Mouse (Mus musculus): ENCODE results near the gene Tmem186.

Gene Tmem186

GRCm38 (mm10) chr16:8612214-8613005 lies 25.1 kb downstream of the Tmem186 start:
- no peak for DNase-seq (ENCODE audit: low spot score in 2 of 2)

- DNase-seq (ENCODE audit: low spot score in 2 of 2): no peak
Observed at GRCm38 (mm10) chr16:8610397-8610796, 27.1 kb downstream of the Tmem186 start.

- DNase-seq (ENCODE audit: low spot score in 2 of 2): no peak
Observed at GRCm38 (mm10) chr16:8603789-8604188, 33.7 kb downstream of the Tmem186 start.

- DNase-seq (ENCODE audit: low spot score in 2 of 2): no peak
Observed at GRCm38 (mm10) chr16:8597516-8597915, 40.0 kb downstream of the Tmem186 start.

- peak; percentile 35 to 42 for DNase-seq (ENCODE audit: low spot score in 2 of 2)
Observed at GRCm38 (mm10) chr16:8596336-8596735, 41.2 kb downstream of the Tmem186 start.

- DNase-seq (ENCODE audit: low spot score in 2 of 2): peak; percentile 70 to 85
Observed at GRCm38 (mm10) chr16:8595411-8595810, 42.1 kb downstream of the Tmem186 start.

- no peak for DNase-seq (ENCODE audit: low spot score in 2 of 2)
Observed at GRCm38 (mm10) chr16:8585056-8585455, 52.5 kb downstream of the Tmem186 start.

- DNase-seq (ENCODE audit: low spot score in 2 of 2): no peak
Observed at GRCm38 (mm10) chr16:8584248-8584647, 53.3 kb downstream of the Tmem186 start.
